Mouse (Mus musculus) right cerebral cortex, postnatal 4 days (tissue): ENCODE results near the gene Calm2.

Source experiments
- DNase-seq: peaks from one replicate; pipeline ENCODE4 v3.0.0-alpha.2; 2022

Gene Calm2

DNA sequence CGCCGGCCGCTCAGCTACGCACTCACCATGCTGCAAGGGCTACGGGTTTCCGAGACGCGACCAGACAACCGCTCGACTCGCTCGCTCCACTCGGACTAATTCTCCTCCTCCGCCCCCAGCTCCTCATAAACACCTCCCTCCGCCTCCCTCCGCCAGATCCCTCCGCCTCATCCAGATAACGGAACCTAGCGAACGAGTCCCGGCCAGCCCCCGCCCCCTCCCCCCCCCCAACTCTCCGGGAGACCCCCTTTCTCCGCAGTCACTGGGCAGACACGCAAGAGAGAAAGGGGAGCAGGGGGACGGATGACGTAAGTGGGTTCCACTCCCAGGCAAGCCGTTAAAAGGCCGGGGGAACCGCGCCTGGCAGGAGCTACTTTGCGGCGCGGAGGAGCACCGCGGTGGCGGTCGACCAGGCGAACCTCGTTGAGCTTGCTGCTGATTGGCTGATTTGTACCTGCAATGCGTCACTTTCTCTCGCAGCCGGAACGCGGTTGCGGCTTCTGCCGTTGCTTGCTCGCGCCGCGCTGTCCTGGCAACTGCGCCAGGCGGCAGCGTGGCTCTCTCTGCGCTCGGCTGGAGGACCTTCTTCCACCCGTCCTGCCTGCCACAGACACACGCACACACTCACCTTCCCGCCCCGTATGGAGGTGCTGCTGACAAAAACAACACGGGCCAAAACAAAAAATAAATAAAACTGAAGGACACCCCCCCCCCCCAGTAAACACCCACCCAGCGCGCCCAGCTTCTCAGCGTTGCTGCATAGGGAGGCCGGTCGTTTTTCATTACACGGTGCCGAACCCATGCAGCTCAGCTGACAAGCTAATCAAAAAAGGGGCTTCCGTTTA is at the start of gene Calm2:
Gene Calm2, minus strand, starts transcription at position 169 of the 845 bp plus-strand sequence.
- DNase-seq: peak; percentile 98

DNA sequence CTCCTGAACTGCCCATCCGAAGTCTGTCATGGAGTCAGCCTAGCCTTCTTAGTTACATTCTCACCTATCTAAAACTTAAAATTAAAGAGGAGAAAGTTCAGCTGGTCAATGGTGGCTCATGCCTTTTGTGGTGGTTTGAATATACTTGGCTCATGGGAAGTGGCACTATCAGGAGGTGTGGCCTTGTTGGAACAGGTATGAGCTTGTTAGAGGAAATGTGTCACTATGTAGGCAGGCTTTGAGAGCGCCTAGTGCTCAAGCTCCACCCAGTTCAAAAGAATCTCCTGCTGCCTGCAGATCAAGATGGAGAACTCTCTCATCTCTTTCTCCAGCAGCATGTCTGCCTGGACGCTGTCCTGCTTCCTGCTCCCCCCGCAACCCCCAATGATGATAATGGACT is 48.8 kb upstream of the Calm2 start:
- DNase-seq: no peak

DNA sequence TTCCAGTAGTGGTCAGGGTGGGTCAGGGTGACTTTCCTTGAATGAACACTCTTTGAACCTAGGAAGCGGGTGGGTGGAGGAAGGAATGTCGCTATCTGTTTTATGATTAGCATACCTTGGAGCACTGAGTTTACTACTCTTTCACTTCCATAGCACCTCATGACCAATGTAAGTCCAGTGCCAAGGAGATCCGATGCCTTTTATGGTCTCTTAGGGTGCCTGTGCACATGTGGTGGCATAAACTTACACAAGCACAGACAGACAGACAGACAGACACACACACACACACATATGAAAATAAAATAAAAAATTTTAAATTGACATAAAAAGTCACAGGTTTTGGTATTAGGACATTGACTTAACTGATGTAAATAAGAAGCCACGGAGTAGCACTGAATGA is 47.6 kb upstream of the Calm2 start:
- DNase-seq: no peak

- no peak for DNase-seq
Observed at GRCm38 (mm10) chr17:87492286-87492685, 45.6 kb upstream of the Calm2 start.

DNA sequence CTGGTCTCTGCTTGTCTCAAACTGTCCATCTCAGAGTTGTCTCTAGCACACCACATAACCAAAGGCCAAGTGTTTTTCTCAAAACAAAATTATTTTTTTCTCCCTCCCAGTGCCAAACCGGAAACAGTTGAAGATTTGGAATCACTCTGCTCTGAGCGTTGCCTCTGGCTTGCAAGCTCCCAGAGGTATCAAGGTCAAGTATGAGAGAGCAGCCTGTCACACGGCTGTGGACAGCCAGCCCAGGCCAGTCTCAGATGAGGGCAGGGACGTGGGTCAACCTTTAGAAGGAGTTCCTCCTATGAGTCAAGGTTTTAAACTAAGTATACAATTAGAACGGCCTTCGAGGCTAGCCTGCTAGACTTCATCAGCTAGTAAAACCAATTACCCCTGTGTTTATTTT is 43.6 kb upstream of the Calm2 start:
- DNase-seq: no peak

- DNase-seq: no peak
Observed at GRCm38 (mm10) chr17:87485751-87486150, 39.0 kb upstream of the Calm2 start.

DNA sequence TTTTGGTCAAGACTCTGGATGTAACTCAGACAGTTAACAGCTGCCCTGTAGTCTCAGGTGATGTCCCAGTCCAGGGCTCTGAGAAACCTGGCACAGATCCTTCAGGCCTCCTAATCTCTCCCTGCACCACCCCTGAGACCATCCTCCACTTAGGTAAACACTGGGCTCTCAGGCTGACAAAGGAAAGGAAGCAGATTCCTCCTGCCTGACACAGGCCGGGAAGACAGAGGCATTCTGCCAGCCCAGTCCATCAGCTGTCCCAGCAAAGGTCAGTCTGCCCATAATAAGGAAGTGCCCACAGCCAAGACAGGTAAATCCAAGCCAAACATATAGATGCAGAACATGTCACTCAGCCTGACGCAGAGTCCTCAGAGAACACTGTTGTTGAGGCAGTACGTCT is 36.1 kb upstream of the Calm2 start:
- DNase-seq: no peak

DNA sequence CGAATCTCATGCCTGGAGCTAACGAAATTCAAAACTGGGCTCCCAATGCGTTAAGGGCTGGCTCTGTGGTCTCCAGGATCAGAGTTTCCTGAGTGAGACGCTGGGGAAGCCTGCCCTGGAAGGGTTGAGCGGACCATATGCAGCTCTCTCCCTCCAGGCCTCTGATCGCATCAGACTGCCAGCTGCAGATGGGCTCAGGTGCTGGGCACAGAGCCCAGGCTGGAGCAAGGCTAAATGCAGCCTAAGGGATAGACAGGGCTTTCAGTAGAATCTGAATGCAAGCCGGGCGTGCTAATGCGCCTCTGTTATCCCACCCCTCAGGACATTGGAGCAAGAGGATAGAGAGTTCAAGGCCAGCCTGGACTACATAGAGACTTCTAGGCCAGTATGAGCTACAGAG is 31.8 kb upstream of the Calm2 start:
- peak; percentile 12 for DNase-seq

GRCm38 (mm10) chr17:87477611-87478010 is 30.9 kb upstream of the Calm2 start:
- DNase-seq: no peak

DNA sequence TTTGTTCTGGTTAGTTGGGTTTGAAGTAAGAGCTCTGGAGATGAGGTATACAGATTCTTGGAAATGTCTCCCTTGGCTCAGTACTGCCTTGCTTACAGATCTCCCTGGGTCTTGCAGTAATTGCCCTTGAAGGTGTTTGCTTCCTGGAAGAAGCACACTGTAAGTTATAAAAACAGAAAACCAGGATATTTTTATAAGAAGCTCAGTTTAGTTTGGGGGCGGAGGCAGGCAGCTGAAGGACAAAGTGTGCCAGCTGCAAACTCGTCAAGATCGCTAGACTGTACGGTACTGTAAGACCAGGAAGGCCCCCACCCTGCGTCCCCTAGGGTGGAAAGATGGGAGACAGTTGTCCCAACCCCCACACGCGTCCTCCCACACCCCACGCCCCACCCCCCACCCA is 28.6 kb upstream of the Calm2 start:
- DNase-seq: no peak

GRCm38 (mm10) chr17:87474501-87474795 is 27.7 kb upstream of the Calm2 start:
- no peak for DNase-seq

GRCm38 (mm10) chr17:87473736-87474500 is 27.2 kb upstream of the Calm2 start:
- peak; percentile 60 for DNase-seq

GRCm38 (mm10) chr17:87473441-87473735 is 26.7 kb upstream of the Calm2 start:
- no peak for DNase-seq

DNA sequence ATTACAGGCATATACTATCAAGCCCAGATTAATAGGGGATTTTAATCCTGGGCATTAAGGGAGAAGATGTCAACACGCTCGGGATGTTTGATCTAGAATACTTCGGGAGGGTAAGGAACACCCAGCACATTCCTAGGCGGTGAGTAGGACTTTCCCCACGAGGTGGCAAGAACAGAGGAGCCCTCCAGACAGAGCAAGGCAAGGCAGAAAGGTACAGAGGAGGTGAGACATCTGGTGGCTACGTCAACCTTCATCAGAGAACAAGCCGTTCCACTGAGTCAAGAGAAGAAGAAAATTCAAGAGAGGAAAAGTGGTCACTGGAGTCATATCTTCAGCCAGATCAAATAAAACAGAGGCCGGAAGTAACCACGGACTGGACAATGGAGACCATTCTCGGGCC is 26.1 kb upstream of the Calm2 start:
- no peak for DNase-seq

- no peak for DNase-seq
Observed at GRCm38 (mm10) chr17:87471661-87472060, 24.9 kb upstream of the Calm2 start.

- DNase-seq: no peak
Observed at GRCm38 (mm10) chr17:87470797-87471196, 24.1 kb upstream of the Calm2 start.

GRCm38 (mm10) chr17:87470282-87470681 is 23.5 kb upstream of the Calm2 start:
- DNase-seq: no peak

- no peak for DNase-seq
Observed at GRCm38 (mm10) chr17:87469428-87469827, 22.7 kb upstream of the Calm2 start.

- DNase-seq: no peak
Observed at GRCm38 (mm10) chr17:87468616-87469015, 21.9 kb upstream of the Calm2 start.

DNA sequence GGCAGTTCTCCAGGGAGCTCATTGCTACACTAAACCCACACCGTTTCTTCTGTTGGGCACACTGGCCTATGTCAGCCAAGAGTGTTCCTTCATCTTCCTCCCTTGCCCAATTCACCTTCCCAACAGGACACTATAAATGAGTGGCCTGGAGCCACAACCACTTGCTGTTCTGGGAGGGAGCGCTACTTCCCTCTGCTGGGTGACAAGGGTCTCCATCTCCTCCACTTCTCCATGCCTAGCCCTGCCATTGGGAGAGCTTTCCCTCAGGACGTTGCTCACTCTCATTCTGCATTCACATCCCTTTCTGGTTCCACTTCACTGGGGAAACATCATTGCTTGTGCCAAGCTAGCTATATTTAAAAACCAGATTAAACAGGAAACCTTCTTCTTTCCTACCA is 14.8 kb upstream of the Calm2 start:
- DNase-seq: no peak

DNA sequence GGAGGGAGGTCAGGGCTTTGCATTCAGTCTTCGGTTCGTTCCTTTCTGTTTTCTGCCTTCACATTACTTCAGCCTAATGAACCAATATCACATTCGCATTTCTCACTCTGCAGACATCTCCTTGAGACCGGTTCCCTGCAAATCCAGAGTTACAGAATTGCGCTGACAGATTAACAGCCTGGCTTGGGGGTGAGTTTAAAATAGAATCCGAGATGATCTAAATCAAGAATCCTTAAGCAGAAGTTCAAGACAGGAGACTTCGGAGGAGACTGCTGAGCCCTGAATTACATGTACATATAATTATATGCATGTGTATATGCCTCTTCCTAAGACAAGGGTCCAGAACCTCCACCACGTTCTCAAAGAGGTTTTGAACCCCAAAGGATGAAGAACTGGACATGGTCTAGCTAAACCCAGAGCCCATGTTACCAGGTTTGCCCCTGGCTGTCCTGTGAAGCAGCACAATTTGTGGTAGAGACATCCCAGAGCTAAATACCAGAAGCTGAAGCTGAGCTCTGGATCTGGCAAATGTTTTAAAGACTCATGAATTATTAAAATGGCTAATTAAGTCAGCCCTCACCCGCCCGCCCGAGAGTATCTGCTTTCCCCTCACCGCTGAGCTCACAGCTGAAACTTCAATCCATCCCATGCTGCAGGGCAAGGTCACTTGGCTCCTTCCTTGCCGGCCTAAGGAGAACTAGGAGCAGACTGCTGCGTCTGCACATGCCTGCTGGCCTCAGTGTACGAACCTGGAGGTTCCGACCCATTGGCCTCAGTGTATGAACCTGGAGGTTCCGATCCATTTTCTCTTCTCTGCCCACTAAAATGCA is 14.1 kb upstream of the Calm2 start:
- DNase-seq: no peak

GRCm38 (mm10) chr17:87459750-87460668 is 13.3 kb upstream of the Calm2 start:
- peak; percentile 54 for DNase-seq
